Mouse (Mus musculus): ENCODE data around the gene Ralgds. TPM values are rescaled to one million over a fixed set of nuclear protein-coding genes. Genes with fewer than 3 reads are reported as not detected.

Gene Ralgds
- total and polyA plus RNA-seq, 2 experiments from 2014 or later: 76.8 to 266 TPM

DNA sequence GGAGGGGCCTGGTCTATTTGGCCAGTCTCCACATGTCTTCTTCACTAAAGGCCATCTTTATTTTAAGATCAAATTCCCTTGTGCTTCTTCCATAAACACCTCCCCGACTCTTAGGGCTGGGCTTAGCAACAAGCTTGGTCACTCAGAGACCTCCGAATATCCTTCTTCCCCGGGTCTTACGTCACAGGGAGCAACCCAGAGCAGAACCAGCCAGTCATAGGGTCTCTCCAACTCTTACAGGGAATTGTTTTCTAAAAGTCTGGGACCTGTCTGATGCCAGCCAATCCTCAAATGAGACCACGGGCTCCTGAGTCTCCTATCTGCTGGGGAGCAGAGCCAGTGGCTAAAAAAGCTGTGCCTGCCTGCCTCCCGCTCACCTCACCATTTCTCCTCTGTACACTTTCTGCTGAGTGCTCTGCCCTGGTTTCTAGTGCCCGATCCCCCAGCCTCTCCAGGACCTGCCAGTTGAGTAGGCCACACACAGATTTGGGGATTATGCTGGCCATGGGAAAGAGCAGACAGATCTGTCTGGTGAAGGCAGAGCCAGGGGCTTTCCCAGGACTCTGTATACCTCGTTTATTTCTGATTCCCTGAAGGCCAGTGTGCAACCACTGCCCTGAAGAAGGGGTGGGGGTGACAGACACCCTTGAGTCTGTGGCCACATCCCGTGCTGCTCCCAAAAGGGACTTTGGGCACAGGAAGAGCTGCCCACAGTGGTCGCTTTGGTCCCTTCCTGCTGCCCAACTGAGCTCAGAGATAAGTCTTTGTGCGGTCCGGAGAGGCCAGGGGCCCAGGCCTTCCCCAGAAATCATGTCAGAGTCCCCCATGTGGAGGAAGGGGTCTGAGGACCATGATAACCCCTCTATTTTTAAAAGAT lies 86.0 kb downstream of the Ralgds start:
- Histone ChIP-seq H3K4me3 (ENCODE audit: low read length) (no peak overlapping the region), H3K36me3 (ENCODE audit: insufficient read depth, low read length) (no peaks in the 10 kb centered on the region), H3K27ac (no peak overlapping the region), H3K4me2 (ENCODE audit: low read depth, low read length) (no peak overlapping the region), H3K4me1 (ENCODE audit: insufficient read depth, low read length) (no peaks in the 10 kb centered on the region), H3K9ac (replicated peaks; ENCODE audit: low read length) (no peak overlapping the region), H3K9me3 (ENCODE audit: low read length) (no peaks in the 10 kb centered on the region), H3K27me3 (ENCODE audit: insufficient read depth, low read length) (no peaks in the 10 kb centered on the region)
- no peak for TF ChIP-seq CTCF (IDR thresholded peaks at IDR 0.05; ENCODE audit: low read depth)
- no peak for ATAC-seq
- DNase-seq (ENCODE audit: low spot score): no peak
- 68% methylated on average over 12 of the region's 12 CpGs for WGBS

DNA sequence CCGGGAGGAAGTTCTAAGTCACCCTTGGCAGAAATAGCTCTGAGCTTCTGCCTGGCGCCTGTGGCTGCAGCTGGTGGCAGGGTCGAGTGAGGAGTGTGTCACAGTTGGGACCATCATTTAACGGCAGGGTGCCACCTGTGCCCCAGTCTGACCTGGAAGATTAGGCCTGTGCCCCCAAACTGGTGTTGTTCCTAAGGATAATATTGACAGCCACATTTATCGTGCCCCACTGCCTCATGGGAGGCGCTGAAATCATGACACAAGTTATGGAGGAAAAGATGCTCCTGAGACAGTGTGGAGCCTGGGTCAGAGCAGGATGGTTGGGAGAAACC lies 86.6 kb downstream of the Ralgds start:
- no peak overlapping the region for H3K9ac ChIP-seq (replicated peaks; ENCODE audit: low read length)
- WGBS: 78% methylated on average over 6 of the region's 6 CpGs
- H3K4me2 ChIP-seq (ENCODE audit: low read depth, low read length): no peak overlapping the region

DNA sequence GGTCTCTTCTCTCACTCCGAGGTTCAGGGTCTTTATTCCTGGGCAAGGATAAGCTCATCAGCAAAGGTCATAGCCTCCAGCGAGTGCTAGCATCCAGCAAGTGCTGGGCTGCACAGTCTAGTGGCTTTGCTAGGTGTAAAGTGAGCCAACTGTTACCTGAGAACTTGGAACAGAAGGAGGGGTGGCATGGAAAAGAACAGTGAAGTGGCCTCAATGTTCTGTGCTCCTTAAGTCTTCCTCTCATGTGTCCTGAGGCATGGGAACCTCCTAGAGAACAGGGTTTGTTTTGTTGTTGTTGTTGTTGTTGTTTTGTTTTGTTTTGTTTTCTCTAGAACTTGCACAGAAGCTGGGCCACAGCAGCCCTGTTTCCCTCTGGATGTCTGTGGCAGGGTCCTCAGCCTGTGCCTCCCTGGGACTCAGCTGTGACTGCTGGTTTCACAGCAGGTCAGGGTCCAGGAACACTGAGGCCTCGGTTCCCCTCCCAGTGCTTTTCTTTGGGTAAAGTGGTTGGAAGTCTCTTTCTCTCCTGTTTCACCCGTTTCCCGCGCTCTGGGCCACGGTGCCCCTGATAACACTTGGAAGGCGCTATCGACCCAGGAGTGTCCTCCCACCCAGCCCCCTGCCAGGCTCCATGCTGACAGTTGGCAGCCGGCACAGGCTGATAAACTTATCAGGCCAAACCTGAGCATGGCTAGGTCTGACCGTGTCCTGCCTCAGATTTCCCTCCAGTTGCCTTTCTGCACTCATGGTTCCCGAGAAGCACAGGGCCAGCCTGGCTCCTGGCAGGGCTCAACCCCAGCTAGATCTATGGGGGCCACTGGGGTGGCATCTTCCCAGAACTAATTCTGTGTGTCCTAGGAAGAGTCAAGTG lies 89.0 kb downstream of the Ralgds start:
- H3K4me1 ChIP-seq (ENCODE audit: insufficient read depth, low read length): no peaks in the 10 kb centered on the region
- WGBS: 62% methylated on average over 12 of the region's 12 CpGs
- no peak overlapping the region for H3K4me3 ChIP-seq (ENCODE audit: low read length)
- no peak overlapping the region for H3K27ac ChIP-seq
- no peaks in the 10 kb centered on the region for H3K27me3 ChIP-seq (ENCODE audit: insufficient read depth, low read length)
- no peaks in the 10 kb centered on the region for H3K9me3 ChIP-seq (ENCODE audit: low read length)
- no peak overlapping the region for H3K4me2 ChIP-seq (ENCODE audit: low read depth, low read length)
- no peaks in the 10 kb centered on the region for H3K36me3 ChIP-seq (ENCODE audit: insufficient read depth, low read length)
- no peak overlapping the region for H3K9ac ChIP-seq (replicated peaks; ENCODE audit: low read length)
- no peak for TF ChIP-seq CTCF (IDR thresholded peaks at IDR 0.05; ENCODE audit: low read depth)
- ATAC-seq (no peak), DNase-seq (ENCODE audit: low spot score) (no peak)

More for the DNA sequence above, 86.6 kb downstream of the Ralgds start:
- no peak for DNase-seq (ENCODE audit: low spot score)
- Histone ChIP-seq H3K4me1 (ENCODE audit: insufficient read depth, low read length) (no peaks in the 10 kb centered on the region), H3K36me3 (ENCODE audit: insufficient read depth, low read length) (no peaks in the 10 kb centered on the region), H3K27me3 (ENCODE audit: insufficient read depth, low read length) (no peaks in the 10 kb centered on the region), H3K9me3 (ENCODE audit: low read length) (no peaks in the 10 kb centered on the region), H3K27ac (no peak overlapping the region), H3K4me3 (ENCODE audit: low read length) (no peak overlapping the region)
- ATAC-seq: no peak
- no peak for TF ChIP-seq CTCF (IDR thresholded peaks at IDR 0.05; ENCODE audit: low read depth)

Other genes with a start within 250 kb of the Ralgds start
- 58.8 and 78.7 TPM in 2 replicates for gene Ppp1r26, start 66.3 kb upstream of the Ralgds start, total RNA-seq (2014; rRNA removed)
- 10.4 and 11.2 TPM in 2 replicates for gene Ppp1r26, start 66.3 kb upstream of the Ralgds start, polyA plus RNA-seq (2015; fragmentation: Nextera tagmentation; extraction: Ambion mirVana)
- 2.8 and 8.6 TPM in 2 replicates for gene 1700007K13Rik, start 46.8 kb upstream of the Ralgds start, total RNA-seq (2014; rRNA removed)
- gene 1700007K13Rik, start 46.8 kb upstream of the Ralgds start, polyA plus RNA-seq (2015; fragmentation: Nextera tagmentation; extraction: Ambion mirVana): 6.1 and 7.1 TPM in 2 replicates
- 31.5 and 33.0 TPM in 2 replicates for gene Mrps2, start 45.1 kb upstream of the Ralgds start, total RNA-seq (2014; rRNA removed)
- gene Mrps2, start 45.1 kb upstream of the Ralgds start, polyA plus RNA-seq (2015; fragmentation: Nextera tagmentation; extraction: Ambion mirVana): 39.2 and 42.6 TPM in 2 replicates
- gene Gbgt1, start 16.2 kb upstream of the Ralgds start, total RNA-seq (2014; rRNA removed): 3.7 and 8.2 TPM in 2 replicates
- gene Gbgt1, start 16.2 kb upstream of the Ralgds start, polyA plus RNA-seq (2015; fragmentation: Nextera tagmentation; extraction: Ambion mirVana): 1.5 and 1.7 TPM in 2 replicates
- not detected in 2 replicates for gene Gm10134, start 7.0 kb upstream of the Ralgds start, total RNA-seq (2014; rRNA removed)
- gene Gm10134, start 7.0 kb upstream of the Ralgds start, polyA plus RNA-seq (2015; fragmentation: Nextera tagmentation; extraction: Ambion mirVana): 4.0 and 4.8 TPM in 2 replicates
- gene Cel, start 50.3 kb downstream of the Ralgds start, total RNA-seq (2014; rRNA removed): not detected in 2 replicates
- gene Cel, start 50.3 kb downstream of the Ralgds start, polyA plus RNA-seq (2015; fragmentation: Nextera tagmentation; extraction: Ambion mirVana): not detected in 2 replicates
- gene Gtf3c5, start 70.6 kb downstream of the Ralgds start, total RNA-seq (2014; rRNA removed): 23.1 and 28.4 TPM in 2 replicates
- 27.4 and 29.5 TPM in 2 replicates for gene Gtf3c5, start 70.6 kb downstream of the Ralgds start, polyA plus RNA-seq (2015; fragmentation: Nextera tagmentation; extraction: Ambion mirVana)
- not detected in 2 replicates for gene Gfi1b, start 108.9 kb downstream of the Ralgds start, total RNA-seq (2014; rRNA removed)
- gene Gfi1b, start 108.9 kb downstream of the Ralgds start, polyA plus RNA-seq (2015; fragmentation: Nextera tagmentation; extraction: Ambion mirVana): not detected in 2 replicates
- 33.9 and 42.3 TPM in 2 replicates for gene Tsc1, start 128.1 kb downstream of the Ralgds start, total RNA-seq (2014; rRNA removed)
- 20.0 and 22.7 TPM in 2 replicates for gene Tsc1, start 128.1 kb downstream of the Ralgds start, polyA plus RNA-seq (2015; fragmentation: Nextera tagmentation; extraction: Ambion mirVana)
- 0.89 TPM in 1 of 2 replicates, not detected in the other for gene Spaca9, start 186.6 kb downstream of the Ralgds start, total RNA-seq (2014; rRNA removed)
- 2.9 and 3.7 TPM in 2 replicates for gene Spaca9, start 186.6 kb downstream of the Ralgds start, polyA plus RNA-seq (2015; fragmentation: Nextera tagmentation; extraction: Ambion mirVana)
- gene Ak8, start 187.0 kb downstream of the Ralgds start, total RNA-seq (2014; rRNA removed): 0.58 and 1.6 TPM in 2 replicates
- gene Ak8, start 187.0 kb downstream of the Ralgds start, polyA plus RNA-seq (2015; fragmentation: Nextera tagmentation; extraction: Ambion mirVana): 3.3 and 3.5 TPM in 2 replicates

Data from hindbrain, postnatal 0 days (tissue).